Mouse (Mus musculus) testis, adult 2 months (tissue): Measurements from ENCODE around the gene A930009A15Rik.

ENCODE experiments used
- CTCF ChIP-seq: fragments of 200-500 bp; IDR thresholded peaks from 2 replicates; pipeline ENCODE4 v1.5.1; 2012; ENCODE audit warnings: low read depth, mild to moderate bottlenecking, inconsistent platforms, low read length, moderate library complexity; ENCODE audit not compliant: control insufficient read depth, insufficient read depth, insufficient replicate concordance
- POLR2A ChIP-seq: fragments of 200-500 bp; IDR thresholded peaks from 2 replicates; pipeline ENCODE4 v1.6.1; 2012; ENCODE audit warnings: low read depth, mild to moderate bottlenecking, inconsistent platforms, low read length, moderate library complexity; ENCODE audit not compliant: control insufficient read depth

DNA sequence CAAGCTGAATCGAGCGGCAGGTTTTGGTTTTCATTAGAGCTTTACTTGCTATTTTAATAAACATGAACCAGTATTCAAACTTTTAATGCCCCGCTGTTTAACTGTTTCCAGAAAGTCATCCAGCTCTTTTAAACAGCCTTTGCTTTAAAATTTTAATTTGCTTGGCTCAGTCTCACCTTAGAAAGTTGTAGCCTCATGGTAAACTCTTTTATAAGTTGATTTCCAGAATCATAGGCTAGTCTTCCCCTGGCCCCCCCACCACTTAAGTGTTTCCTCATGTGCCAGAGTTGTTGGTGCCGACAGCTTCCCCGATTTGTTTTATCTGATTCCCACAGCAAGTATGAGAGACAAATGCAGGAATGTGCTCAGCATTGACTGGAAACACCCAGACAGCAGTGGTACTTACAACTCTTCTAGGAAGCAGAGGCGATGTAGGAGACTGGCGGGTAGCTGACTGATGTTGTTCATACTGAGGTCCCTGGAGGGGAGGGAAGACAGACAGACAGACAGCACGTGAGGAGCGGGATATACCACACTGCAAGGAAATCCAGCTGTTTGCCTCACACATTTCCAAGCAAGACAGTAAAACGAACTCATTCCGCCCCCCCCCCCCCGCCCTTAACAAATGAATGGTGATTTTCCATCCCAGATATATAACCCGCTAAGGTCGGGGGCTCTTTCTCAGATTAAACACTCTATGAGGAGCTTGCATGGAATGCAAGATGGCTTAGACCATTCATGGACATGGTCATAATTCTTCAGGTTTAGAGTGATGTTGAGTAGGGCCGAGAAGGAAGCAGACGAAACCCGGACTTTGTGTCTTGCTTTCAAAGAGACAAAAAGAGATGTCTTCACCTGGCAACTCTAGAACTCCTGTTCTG, 49.3 kb upstream of the A930009A15Rik start:
- TF ChIP-seq POLR2A: no peak
- no peak for TF ChIP-seq CTCF
